Mouse (Mus musculus) splenic B cell, adult 2 months (primary cell): ENCODE data around the gene Slc25a48.

Experiments
- DNase-seq: peaks from one replicate; pipeline ENCODE4 v3.0.0-alpha.2; 2011; ENCODE audit warnings: low read depth, low spot score
- H3K27me3 ChIP-seq: 2 replicates; pipeline ENCODE4 v1.6.1; 2012; ENCODE audit warnings: mild to moderate bottlenecking, low read length, moderate library complexity, mixed read lengths; ENCODE audit not compliant: control insufficient read depth, poor library complexity, insufficient read depth, severe bottlenecking
- H3K36me3 ChIP-seq: 2 replicates; pipeline ENCODE4 v1.6.1; 2012; ENCODE audit warnings: mild to moderate bottlenecking, low read length, moderate library complexity, mixed read lengths; ENCODE audit not compliant: control insufficient read depth, poor library complexity, insufficient read depth, severe bottlenecking

Gene Slc25a48

DNA sequence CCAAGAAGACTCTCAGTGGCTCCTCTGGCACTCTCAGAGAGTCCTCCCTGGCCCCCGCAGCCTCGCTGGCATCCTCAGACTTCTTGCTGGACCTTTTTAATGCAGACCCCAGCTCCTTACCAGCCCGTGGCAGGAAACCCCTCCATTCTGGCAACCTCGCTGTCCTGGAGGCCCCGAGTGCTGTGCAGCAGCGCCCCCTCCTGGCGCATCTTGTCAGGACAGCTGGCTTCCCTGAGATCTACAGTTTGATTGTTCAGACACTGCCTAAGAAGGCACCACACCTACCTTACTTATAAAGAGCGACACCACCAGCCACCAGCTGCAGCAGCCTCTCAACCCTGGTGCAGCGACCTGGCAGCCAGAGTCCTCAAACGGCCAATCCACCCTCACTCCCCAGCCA, 4.7 kb upstream of the Slc25a48 start:
- no peaks in the 10 kb centered on the region for H3K36me3 ChIP-seq
- DNase-seq = peak; percentile 9

DNA sequence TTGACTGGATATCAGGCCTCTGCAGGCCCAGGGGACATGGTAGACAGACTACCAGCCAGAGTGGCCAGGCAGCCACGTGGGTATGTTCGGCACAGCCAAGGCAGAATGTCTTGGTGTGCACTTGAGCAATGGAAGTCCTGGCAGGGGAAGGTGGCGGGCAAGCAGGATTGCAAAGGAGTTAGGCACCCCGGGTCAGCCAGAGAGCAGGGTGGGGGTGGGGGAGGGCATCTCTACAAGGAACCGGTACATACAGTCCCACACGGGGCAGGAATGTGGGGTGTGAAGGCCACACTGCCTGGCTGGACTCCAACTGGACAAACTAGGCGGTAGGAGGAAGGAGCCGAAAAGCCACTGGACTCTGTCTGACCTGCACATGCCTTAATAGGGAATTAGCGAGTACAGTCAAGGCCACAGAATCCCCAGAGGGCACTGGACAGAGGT, 3.8 kb upstream of the Slc25a48 start:
- DNase-seq = no peak

More for the DNA sequence above, 4.7 kb upstream of the Slc25a48 start:
- no peaks in the 10 kb centered on the region for H3K27me3 ChIP-seq

DNA sequence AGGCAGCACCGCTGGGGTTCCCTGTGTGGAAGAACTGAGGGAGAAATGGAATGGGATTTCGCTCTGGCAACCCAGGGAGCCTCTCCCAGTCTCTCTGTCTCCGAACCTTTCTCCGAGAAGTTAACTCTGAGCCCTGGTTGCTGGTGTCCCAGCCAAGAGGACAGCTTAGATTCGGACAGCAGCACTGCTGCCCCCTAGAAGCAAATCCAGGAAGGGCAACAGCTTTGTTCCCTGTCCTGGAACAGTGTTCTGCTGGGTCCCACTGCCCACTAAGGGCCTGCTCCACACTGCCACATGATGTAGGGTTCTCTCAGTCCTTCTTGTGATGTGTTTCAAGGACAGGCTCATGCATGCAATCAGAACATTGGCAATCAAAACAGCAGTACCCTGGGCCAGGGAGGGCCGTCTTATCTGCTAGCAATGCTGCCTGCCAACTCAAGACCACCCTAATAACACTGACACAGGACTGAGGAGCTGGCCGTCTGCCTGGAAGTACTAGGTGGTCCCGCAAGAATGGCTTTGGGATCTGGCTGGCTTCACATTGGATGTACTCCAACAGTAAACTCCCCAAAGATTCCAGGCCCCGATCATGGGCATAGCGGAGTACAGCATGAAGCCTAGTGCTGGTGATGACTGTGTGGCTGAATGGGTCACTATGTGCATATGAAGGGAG, 2.4 kb upstream of the Slc25a48 start:
- no peak for DNase-seq
- no peaks in the 10 kb centered on the region for H3K36me3 ChIP-seq
- H3K27me3 ChIP-seq = no peaks in the 10 kb centered on the region

More for the DNA sequence above, 3.8 kb upstream of the Slc25a48 start:
- no peaks in the 10 kb centered on the region for H3K27me3 ChIP-seq
- H3K36me3 ChIP-seq = no peaks in the 10 kb centered on the region

DNA sequence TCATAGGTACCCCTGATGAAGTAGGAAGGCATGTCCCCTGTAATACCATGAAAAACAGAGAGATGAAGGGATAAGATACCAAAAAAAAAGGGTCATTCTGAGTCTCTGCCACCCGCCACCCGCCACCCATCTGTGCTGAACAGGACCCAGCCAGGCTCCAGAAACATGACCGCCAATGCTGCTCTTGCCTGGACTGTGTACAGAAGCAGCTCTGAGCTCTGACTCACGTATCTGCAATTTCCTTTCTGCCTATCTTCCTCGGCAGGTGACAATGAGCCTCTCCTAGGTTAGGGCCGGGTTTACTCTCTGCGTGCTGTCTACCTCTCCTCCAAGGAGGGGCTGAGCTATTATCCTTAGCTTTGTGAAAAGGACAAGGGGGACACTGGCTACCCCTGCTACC, 5.3 kb downstream of the Slc25a48 start:
- no peak for DNase-seq
- H3K36me3 ChIP-seq = no peaks in the 10 kb centered on the region
- no peaks in the 10 kb centered on the region for H3K27me3 ChIP-seq

DNA sequence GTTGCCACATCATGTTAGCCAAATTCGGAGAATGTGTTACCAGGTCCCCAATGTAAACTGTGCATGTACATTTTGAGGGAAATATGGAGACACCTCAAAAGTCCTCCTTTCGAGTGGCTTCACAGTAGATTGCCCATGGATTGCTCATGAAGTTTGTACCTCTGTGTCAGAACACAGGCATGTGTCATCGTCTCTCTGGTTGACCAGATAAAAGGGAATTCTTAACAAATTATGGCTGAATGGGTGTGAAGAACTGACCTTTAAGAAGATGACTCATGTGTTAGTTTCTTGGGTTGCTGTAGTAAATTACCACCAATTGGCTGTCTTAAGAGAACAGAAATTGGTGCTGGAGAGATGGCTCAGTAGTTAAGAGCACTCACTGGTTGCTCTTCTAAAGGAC, 6.0 kb downstream of the Slc25a48 start:
- DNase-seq = no peak
- Histone ChIP-seq H3K27me3 (no peaks in the 10 kb centered on the region), H3K36me3 (no peaks in the 10 kb centered on the region)

DNA sequence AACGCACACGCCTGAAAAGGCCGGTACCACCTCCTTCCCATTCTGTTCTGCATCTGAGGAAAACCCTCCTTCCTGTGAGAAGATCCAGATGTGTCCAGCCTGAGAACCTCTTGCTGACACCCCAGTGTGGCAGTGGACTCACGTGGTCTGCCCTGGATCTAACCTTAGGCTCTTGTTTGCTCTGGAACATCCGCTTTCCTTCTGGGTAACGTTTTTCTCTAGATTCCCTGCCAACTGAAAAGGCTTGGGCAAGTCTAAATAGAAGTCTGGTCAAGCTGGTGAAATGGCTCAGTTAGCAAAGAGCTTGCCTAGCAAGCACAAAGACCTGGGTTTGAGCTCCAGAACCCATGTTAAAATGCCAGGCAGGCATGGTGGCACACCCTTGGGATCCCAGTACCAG, 6.8 kb downstream of the Slc25a48 start:
- no peak for DNase-seq
- no peaks in the 10 kb centered on the region for H3K36me3 ChIP-seq
- H3K27me3 ChIP-seq = no peaks in the 10 kb centered on the region

DNA sequence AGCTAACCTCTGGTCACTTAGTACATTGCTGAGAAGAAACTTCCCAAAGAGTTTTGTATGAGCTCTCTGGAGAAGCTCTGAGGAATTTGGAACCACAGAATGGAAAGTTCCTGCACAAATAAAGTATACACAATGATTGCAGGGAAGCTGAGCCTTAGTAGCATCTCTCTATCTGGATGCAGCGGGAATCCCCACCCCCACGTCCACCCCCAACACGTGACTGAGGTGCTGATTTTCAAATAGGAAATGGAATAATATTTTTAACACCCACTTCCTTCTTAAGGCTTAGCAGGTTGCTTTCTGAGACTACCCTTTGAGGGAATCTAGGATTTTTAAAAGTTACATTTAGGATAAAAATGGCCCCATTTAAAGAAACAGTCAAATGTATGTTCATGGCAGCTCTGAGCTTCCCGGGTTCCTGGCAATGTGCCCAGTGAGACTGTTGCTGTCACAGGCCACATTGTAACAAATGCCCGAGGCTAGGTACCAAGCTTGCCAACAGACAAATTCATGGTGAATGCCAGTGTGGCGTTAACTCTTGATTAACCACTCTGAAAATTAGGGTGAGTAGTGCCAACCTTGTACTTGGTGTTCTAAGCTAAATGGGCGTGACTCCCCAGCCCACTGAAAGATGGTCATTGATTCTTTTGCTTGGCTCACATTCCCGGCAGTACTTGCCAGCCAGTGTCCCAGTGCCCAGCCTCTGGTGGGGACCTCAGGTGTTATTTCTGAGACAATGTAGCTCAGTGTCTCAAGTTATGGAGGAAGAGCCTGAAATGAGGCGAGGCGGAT, 11.3 kb downstream of the Slc25a48 start:
- H3K27me3 ChIP-seq = no peaks in the 10 kb centered on the region
- no peak for DNase-seq
- no peaks in the 10 kb centered on the region for H3K36me3 ChIP-seq

DNA sequence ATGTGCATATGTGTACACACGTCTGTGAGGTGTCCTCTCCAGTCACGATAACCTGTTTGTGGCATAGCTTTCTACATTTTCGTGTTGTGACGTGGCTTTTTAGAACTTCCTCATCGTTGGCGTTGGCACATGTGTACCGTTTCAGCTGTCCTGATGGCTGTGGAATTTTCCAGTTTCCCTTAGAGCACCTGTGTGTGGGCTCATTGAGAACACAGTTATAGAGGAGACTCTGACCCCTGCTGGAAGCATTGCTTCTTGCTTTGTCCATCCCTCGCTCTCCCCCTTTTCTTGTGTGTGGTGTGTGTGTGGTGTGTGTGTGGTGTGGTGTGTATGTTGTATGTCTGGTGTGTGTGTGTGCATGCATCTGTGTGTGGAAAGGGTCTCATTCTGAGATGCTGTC, 11.9 kb downstream of the Slc25a48 start:
- no peak for DNase-seq
- H3K36me3 ChIP-seq = no peaks in the 10 kb centered on the region
- no peaks in the 10 kb centered on the region for H3K27me3 ChIP-seq

DNA sequence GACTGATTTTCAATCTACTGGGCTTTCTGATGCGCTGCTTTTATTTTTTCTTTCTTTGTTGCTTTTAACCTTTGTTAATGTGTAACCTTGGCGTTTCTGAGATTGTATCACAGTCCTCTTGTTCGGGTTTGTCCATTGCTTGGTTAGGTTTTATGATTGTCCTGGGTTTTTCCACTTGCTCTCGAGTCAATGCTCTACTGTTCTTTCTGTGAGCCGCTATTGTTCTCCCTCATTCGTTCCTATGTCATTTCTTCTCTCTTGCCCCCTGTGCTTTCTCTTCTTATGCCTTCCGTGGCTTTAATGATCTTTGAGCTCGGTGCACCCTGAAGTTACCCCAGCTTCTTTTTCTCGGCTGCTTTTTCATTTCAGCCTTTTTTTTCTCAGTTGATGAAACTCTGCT, 19.8 kb downstream of the Slc25a48 start:
- no peaks in the 10 kb centered on the region for H3K36me3 ChIP-seq
- no peaks in the 10 kb centered on the region for H3K27me3 ChIP-seq
- DNase-seq = no peak

DNA sequence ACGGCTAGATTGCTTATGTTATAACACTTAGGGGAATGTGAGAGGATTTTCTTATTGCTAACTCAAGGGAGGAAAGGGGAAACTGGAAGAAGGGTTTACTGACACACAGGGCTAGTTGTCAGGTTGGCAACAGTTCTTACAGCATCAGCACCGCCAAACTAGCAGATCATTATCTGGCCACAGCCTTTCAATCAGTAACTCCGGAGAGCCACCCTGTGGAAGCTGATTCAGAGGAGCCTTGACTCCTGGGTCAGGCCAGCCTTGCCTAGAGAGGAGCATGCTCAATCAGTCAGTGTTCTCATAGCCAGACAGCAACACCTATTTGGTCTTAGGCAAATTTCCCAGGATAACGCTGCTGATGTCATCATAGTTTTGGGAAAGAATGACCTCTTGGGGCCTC, 23.3 kb downstream of the Slc25a48 start:
- Histone ChIP-seq H3K36me3 (no peaks in the 10 kb centered on the region), H3K27me3 (no peaks in the 10 kb centered on the region)
- no peak for DNase-seq

DNA sequence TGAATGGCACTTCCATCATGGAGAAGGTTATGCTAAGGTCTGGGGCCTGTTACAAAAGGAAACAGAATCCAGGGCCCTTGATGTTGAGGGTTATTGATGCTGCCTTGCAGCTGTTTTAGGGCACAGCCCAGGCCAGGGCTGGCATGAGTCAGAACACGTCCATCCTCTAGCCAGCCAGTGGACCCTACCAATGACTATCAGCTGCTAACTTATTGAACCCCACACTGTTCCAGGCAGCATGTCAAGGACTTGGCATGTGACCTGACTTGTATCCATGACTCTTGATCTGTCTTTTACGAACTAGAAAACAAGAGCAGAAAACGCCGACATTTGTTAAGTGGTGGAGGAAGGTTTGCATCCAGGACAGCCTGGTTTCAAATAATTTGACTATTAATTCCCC, 24.6 kb downstream of the Slc25a48 start:
- Histone ChIP-seq H3K27me3 (no peaks in the 10 kb centered on the region), H3K36me3 (no peaks in the 10 kb centered on the region)
- DNase-seq = no peak

DNA sequence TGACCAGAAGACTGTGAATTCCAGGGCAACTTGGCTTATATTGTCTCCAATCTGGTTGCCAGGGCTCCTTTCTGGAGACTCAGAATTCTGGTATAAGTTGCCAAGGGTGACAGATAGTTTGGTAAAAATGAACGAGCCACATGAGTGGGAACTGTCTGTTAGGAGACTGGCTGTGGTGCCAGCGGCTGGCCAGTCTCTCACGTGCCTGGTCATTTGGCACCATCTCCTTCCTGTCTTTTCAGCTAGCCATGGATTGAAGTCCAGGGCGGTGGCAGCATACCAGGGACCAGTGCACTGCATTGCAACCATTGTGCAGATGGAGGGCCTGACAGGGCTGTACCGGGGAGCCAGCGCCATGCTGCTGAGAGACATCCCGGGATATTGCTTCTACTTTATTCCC, 25.1 kb downstream of the Slc25a48 start:
- H3K27me3 ChIP-seq = no peaks in the 10 kb centered on the region
- H3K36me3 ChIP-seq = no peaks in the 10 kb centered on the region
- no peak for DNase-seq

DNA sequence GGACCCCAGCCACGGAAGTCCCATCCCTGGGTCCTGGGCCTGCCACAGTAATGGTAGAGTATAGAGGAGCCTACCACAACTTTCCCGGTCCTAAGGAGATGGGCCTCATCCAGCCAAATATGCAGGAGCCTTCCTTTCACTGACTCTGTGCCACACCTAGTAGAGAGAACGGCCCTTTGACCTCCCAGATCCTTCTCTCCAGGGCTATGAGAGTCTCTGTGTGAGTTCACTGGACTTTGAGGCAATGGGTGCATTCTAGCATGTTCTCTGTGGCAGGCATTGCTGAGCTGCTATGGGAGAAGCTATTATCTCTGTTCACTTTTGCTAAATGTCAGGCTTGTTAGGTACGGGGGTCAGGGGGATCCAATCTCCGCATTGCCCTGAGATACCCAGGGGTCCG, 25.6 kb downstream of the Slc25a48 start:
- no peaks in the 10 kb centered on the region for H3K36me3 ChIP-seq
- no peaks in the 10 kb centered on the region for H3K27me3 ChIP-seq
- no peak for DNase-seq

DNA sequence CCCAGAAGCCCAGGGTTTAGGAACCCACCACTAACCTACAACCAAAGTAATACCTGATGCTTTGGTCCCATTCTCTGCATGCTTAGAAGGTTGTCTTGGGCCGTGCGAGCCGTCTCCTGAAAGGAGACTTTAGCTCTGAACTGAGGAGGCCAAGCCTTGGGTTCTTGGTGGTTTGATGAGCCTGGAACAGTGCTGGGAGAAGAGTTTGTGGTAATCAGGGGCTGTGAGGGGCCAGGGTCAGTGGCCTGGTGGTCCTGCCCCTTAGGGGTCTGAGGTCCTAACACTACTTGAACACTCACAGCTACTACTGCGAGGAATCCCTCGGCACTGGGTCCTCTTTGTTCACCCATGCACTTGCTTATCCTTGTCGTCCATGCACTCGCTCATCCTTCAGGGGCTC, 29.6 kb downstream of the Slc25a48 start:
- Histone ChIP-seq H3K27me3 (no peaks in the 10 kb centered on the region), H3K36me3 (no peaks in the 10 kb centered on the region)
- no peak for DNase-seq

DNA sequence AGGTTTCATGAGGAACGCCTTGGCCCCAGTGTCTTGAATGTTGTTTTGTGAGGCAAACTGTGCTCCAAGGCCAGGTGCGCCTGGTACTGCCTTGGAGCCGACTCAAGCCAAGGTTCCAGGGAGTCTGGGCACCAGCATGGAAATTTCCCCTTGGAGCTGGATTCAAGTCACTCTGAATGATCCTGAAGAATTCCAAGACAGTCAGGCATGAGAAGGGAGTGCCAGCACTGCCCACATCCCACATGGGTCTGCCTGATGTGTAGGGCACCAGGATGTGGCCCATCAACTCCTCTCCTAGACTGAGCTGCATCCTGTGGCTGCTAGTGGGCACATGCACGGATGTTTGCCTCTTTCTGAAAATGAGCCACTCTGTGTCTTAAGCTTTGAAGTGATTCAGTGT, 30.4 kb downstream of the Slc25a48 start:
- Histone ChIP-seq H3K27me3 (no peaks in the 10 kb centered on the region), H3K36me3 (no peaks in the 10 kb centered on the region)
- no peak for DNase-seq
